Mouse (Mus musculus) G1E-ER4 (cell line): ENCODE results near the gene Gm21988. TPM values are rescaled to one million over a fixed set of nuclear protein-coding genes. Genes with fewer than 3 reads are reported as not detected.

Source experiments
- GATA1 ChIP-seq: IDR thresholded peaks from one replicate; pipeline ENCODE4 v1.8.0; 2012; ENCODE audit warnings: low read length, inconsistent platforms
- polyA plus RNA-seq: library from polyadenylated mRNA; stranded (reverse); fragments of >175 nt; gene quantifications from 2 replicates; pipeline ENCODE4 v1.2.3, GENCODE M21; 2012

Gm21988 gene
- polyA plus RNA-seq, result 3.5 and 4.8 TPM in 2 replicates

DNA sequence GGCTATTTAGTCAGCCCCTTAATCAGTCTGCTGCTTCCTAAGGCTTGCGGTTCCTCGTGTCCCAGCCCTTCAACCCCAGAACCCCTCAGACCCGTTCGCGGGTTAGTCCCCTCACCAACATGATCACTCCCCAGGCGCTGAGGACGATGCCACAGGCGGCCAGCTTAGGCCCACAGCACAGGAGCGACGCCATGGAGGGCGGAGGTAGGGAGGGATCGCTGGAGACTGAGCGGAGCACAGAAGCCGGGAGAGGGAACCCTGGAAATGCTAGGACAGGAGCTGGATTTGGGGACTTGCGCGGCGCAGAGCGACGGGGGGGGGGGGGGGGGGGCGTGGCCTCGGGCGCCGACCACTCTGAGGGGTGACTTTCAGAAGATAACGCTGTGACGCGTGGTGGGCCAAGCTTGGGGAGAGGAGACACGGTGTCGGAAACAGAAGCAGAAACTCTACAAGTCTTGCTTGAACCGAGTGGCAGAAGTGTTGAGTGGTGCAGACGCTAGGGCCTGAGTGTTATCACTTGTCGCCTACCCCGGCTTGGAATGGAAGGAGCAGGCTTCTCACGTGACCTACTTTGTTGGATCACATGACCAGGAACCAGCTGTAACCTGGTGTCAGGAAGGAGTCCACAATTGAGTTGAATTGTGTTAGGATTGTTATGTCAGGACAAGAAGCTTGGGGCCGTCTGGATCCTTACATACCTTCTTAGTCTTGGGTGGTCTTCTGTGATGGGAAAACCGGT is at the start of gene Gm21988, which contains the start of gene Rnasek:
Gene Gm21988, minus strand, starts transcription at position 290 of the 739 bp plus-strand sequence.
Gene Rnasek, minus strand, starts transcription at position 302 of the 739 bp plus-strand sequence.
- TF ChIP-seq GATA1, result no peak

- TF ChIP-seq GATA1, result no peak
Observed at GRCm38 (mm10) chr11:70289236-70289635, 49.6 kb upstream of the Gm21988 start.

GRCm38 (mm10) chr11:70288102-70288501 is 48.5 kb upstream of the Gm21988 start:
- TF ChIP-seq GATA1, result no peak

DNA sequence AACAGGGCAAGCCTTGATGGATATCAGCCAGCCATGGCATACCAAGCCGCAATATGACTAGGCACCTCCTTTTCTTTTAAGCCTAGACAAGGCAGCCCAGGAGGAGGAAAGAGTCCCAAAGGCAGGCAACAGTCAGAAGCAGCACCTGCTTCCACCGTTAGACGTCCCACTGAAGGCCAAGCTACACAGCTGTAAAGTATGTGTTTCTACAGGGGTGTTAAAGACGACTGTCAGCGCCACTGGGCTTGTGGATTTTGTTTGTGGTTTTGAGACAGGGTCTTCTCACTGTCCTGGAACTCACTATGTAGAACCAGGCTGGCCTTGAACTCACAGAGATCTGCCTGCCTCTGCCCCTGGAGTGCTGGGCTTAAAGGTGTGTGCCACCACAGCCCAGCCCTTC is 46.1 kb upstream of the Gm21988 start:
- TF ChIP-seq GATA1, result no peak

- no peak for TF ChIP-seq GATA1
Observed at GRCm38 (mm10) chr11:70284757-70285156, 45.1 kb upstream of the Gm21988 start.

DNA sequence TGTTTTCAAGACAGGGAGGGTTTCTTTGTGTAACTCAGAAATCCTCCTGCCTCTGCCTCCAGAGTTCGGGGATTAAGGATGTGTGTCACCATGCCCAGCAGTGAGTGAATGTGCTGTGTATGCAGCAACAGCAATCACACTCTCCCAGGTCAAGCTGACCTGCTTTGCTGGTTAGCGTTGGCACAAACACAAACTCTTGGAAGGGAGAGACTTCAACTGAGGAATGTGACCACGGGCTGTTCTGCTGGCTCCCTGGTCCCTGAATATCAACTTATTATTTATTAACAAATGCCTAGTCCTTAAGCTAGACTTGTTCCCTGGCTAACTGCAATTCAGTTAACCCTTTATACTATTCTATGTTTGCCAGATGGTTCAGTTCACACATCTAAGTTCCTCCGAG is 44.0 kb upstream of the Gm21988 start:
- no peak for TF ChIP-seq GATA1

DNA sequence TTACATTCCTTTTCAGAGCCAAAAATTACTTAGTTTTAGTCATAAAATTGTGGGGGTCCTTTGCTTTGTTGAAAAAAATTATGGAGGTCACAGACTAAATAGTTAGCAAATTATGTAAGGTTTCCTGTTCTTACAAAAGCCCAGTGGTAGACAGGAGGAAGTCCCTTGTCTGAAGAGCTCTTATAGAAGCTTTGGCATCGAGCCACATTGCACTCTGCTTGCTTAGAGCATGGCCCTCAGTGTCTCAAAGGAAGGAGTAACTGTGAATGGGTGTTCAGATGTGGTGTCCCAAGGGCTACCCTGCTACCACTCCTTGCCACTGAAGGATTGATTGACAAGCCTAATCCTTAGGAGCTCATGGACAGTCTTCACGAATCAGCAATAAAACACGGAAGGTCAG is 40.8 kb upstream of the Gm21988 start:
- no peak for TF ChIP-seq GATA1

GRCm38 (mm10) chr11:70278961-70279360 is 39.3 kb upstream of the Gm21988 start:
- TF ChIP-seq GATA1, result no peak

DNA sequence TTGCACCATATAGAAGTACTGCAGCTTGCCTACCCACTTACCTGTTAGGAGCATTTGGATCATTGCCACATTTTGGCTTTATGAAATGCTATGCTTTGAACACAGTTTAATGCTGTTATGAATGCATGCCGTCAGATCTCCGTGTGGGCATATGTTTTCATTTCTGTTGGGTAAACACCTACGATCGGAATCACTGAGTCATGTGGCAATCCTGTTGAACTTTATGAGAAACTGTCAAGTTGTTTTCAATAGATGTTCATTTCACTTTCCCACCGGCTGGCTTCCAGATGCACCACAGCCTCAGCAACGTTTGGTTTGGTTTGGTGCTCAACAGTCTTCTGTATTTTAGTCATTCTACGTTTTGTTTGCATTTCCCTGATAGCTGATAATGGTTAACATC is 32.0 kb upstream of the Gm21988 start:
- TF ChIP-seq GATA1, result no peak

- TF ChIP-seq GATA1, result no peak
Observed at GRCm38 (mm10) chr11:70266405-70266804, 26.8 kb upstream of the Gm21988 start.

- no peak for TF ChIP-seq GATA1
Observed at GRCm38 (mm10) chr11:70265819-70266218, 26.2 kb upstream of the Gm21988 start.

- TF ChIP-seq GATA1, result no peak
Observed at GRCm38 (mm10) chr11:70265252-70265651, 25.6 kb upstream of the Gm21988 start.

- TF ChIP-seq GATA1, result no peak
Observed at GRCm38 (mm10) chr11:70259035-70259434, 19.4 kb upstream of the Gm21988 start.

- no peak for TF ChIP-seq GATA1
Observed at GRCm38 (mm10) chr11:70254931-70255531, 15.4 kb upstream of the Gm21988 start, which contains the start of gene Alox12. Gene Alox12 (minus strand): TSS chr11:70255353.

DNA sequence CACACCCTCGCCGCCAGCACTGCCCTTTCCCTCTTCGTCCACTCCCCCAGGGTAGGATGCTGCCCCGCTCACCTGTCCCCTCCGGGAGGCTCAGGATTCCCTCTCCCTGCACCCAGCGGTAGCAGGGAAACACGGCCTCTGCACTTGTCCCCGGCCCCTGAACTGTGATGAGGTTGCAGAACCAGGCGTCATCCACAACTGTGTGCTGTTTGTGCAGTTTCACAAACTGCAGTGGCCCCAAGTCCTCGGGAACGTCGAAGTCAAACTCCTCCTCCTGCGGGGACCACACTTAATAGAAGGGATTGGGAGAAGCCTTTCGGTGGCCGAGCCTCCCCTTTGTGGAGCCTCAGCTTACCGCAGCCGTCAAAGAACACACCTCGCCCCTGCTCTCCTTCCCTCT is 14.7 kb upstream of the Gm21988 start:
- no peak for TF ChIP-seq GATA1

- no peak for TF ChIP-seq GATA1
Observed at GRCm38 (mm10) chr11:70251853-70252252, 12.2 kb upstream of the Gm21988 start.

DNA sequence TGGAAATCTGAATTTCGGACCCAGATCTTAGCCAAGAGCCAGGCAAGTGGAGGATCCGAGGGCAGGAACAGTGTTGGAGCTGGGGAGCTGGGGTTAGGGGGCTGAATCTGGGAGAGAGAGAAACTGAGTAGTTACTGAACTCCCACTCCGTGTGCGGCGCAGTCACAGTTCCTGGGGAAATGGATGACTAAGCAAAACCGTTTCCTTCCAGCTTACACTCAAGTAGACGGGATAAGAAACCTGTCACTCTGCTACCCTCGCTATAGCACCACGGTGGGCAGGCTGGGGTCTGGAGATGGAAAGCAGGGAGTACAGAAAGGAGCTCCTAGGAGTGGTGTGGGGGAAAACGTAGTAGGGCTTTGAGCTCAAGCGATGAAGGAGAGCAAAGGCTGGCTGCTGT is 10.5 kb upstream of the Gm21988 start:
- no peak for TF ChIP-seq GATA1
